Mouse (Mus musculus) heart, adult 2 months (tissue): Measurements from ENCODE around the gene Qsox1. TPM values are rescaled to one million over a fixed set of nuclear protein-coding genes. Genes with fewer than 3 reads are reported as not detected.
A peak's percentile ranks its signal among the peaks of the same experiment; 100 is the strongest.

Source experiments
- DNase-seq, 2 experiments: peaks; one replicate each; pipeline ENCODE4 v3.0.0; 2021
- H3K27ac ChIP-seq: fragments of 200-600 bp; 2 replicates; pipeline ENCODE4 v1.8.1; 2022
- H3K27me3 ChIP-seq: fragments of 200-500 bp; 2 replicates; pipeline ENCODE4 v1.6.1; 2012; ENCODE audit warnings: mild to moderate bottlenecking, low read length, inconsistent platforms, mixed read lengths; ENCODE audit not compliant: control insufficient read depth, insufficient read depth
- H3K36me3 ChIP-seq: fragments of 200-500 bp; 2 replicates; pipeline ENCODE4 v1.6.1; 2012; ENCODE audit warnings: low read length, inconsistent platforms; ENCODE audit not compliant: control insufficient read depth, insufficient read depth
- H3K4me1 ChIP-seq: fragments of 200-500 bp; 2 replicates; pipeline ENCODE4 v1.6.1; 2011; ENCODE audit warnings: low read length; ENCODE audit not compliant: control insufficient read depth, insufficient read depth
- H3K4me3 ChIP-seq: fragments of 200-600 bp; 2 replicates; pipeline ENCODE4 v1.8.1; 2022
- H3K79me2 ChIP-seq: fragments of 200-500 bp; replicated peaks from 2 replicates; pipeline ENCODE4 v1.6.1; 2012; ENCODE audit warnings: mild to moderate bottlenecking, inconsistent platforms, low read length, moderate library complexity, mixed read lengths; ENCODE audit not compliant: control insufficient read depth, insufficient read depth
- H3K9ac ChIP-seq: fragments of 200-500 bp; 2 replicates; pipeline ENCODE4 v1.6.1; 2012; ENCODE audit warnings: low read depth, mild to moderate bottlenecking, control low read depth, inconsistent platforms, low read length, mixed read lengths
- CTCF ChIP-seq: fragments of 200-600 bp; IDR thresholded peaks from 2 replicates; pipeline ENCODE4 v1.8.1; 2022; ENCODE audit warnings: antibody characterized with exemption, mild to moderate bottlenecking, moderate library complexity
- EP300 ChIP-seq: fragments of 200-500 bp; IDR thresholded peaks from 2 replicates; pipeline ENCODE4 v1.6.1; 2011; ENCODE audit warnings: low read depth, low read length, control low read depth; ENCODE audit not compliant: insufficient read depth
- POLR2A ChIP-seq: fragments of 200-500 bp; IDR thresholded peaks from 2 replicates; pipeline ENCODE4 v1.6.1; 2011; ENCODE audit warnings: mild to moderate bottlenecking, low read depth, low read length, control low read depth; ENCODE audit not compliant: insufficient read depth
- WGBS: fragments of 180-500 bp; shearing (Covaris S2); methylation state at CpG from one replicate; pipeline ENCODE4 v1.1.7; 2018; 5-methylcytosine and 5-hydroxymethylcytosine counted together
- intact Hi-C: fragments of 180-260 bp; cut with DNase I; formaldehyde crosslinking; loops from one replicate; pipeline ENCODE4 v1.15.1; 2025
- polyA plus RNA-seq: library from polyadenylated mRNA; depleted of rRNA; stranded (reverse); fragments of >200 nt; gene quantifications from 2 replicates; pipeline ENCODE4 v1.2.3, GENCODE M21; 2012
- total RNA-seq, 2 experiments: library from RNA; stranded (reverse); gene quantifications; 2 replicates each; pipeline ENCODE4 v1.2.3; 2021

Gene Qsox1
- total and polyA plus RNA-seq, 3 experiments, result 33.3 to 48.6 (median 35.9) TPM

DNA sequence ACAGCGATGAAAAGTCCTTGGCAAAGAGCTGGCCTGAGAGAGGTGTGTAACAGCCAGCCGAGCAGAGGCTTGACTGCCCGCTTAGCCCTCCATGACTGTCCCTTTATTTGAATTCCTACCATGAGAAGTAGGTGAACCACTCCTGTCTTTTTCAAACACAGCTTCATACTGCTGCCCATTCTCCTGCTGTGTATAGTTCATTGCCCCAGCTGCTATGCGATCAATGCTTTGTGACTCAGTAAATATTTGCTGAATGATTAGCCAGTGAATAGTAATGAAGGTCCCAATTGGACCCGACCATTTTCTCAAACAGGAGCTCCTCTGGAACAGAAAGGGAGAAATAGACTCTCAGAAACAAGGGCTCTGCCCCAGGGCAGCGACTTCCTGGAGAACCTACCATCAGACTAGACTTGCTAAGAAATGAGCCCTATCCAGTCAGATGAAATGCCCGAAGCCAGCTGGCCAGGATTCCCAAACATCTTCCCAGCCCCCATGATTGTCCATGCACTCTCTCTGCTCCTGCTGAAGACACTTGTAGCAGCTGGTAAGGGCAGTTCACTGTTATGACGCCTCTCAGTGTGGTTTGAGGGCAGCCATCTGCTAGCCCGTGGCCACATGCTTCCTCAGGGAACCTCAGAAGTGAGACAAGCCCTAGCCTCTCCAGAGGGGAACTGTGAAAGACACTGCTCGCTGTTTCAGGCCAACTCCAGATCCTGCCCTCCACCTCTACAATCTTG, 2.8 kb downstream of the Qsox1 start:
- Histone ChIP-seq H3K9ac (no peak overlapping the region), H3K27ac (peak overlapping the region; percentile 53), H3K27me3 (no peaks in the 10 kb centered on the region), H3K4me1 (peaks cover 12% of the 10 kb centered on the region), H3K36me3 (no peaks in the 10 kb centered on the region; the same call in 1 of the 2 replicates), H3K79me2 (no peaks in the 10 kb centered on the region), H3K4me3 (no peak overlapping the region)
- 51% methylated on average over 10 of the region's 10 CpGs for WGBS
- no peak for TF ChIP-seq CTCF
- no peak for TF ChIP-seq EP300
- no peak for TF ChIP-seq POLR2A
- intact Hi-C loops, result loop anchor here (5.0 to 10.0 kb wide), 2 partner anchors 162 to 225 kb away; partner anchors contain the start of genes Cep350, Tor1aip1 and Tor1aip2
- peak; percentile 36 to 51 for DNase-seq

DNA sequence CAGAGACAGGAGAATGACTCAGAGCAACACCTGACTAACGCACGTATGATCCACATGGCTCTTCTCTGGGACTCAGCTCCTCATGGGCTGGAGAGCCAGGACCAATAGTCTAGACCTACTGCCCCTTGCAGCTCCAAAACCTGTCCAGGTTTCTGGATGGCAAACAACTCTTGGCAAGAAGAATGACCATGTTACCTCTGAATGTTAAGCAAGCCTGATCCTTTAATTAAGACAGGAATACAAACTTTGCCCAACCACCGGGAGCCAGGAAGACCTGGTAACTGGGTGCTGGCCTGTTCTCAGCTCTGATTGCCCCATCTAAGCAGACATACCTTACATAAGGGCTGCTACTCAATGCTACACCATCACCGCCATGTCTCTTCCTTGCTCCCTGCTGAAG, 4.4 kb downstream of the Qsox1 start:
- TF ChIP-seq EP300 (no peak), CTCF (no peak), POLR2A (no peak)
- Histone ChIP-seq H3K36me3 (no peaks in the 10 kb centered on the region; the same call in 1 of the 2 replicates), H3K79me2 (no peaks in the 10 kb centered on the region), H3K4me3 (no peak overlapping the region), H3K9ac (no peak overlapping the region), H3K4me1 (peaks cover 12% of the 10 kb centered on the region), H3K27me3 (no peaks in the 10 kb centered on the region), H3K27ac (no peak overlapping the region)
- no peak for DNase-seq
- WGBS, result 95% methylated on average over 4 of the region's 4 CpGs
- intact Hi-C loops, result no loop called here

DNA sequence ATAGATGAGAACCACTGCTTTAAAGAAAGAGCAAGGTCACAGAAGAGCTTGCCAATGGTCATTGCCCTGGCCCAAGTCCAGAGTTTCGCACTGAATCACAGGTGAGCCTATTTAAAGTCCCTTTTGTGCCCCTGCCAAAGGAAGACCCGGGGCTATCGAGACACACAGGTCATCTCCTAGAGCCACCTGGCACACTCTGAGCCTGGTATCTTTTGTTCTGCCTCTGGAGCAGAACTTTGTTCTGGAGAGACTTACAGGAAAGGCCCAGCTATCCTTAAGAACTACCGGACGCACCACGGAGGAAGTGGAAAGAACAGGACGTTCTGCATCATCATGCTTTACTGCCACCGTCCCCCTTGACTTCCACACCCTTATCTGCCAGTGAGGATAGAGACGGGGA, 7.1 kb downstream of the Qsox1 start:
- DNase-seq, result peak in 1 of 2 experiments; percentile 14
- H3K4me1 ChIP-seq, result peaks cover 7% of the 10 kb centered on the region
- no peaks in the 10 kb centered on the region; the same call in 1 of the 2 replicates for H3K36me3 ChIP-seq
- no peaks in the 10 kb centered on the region for H3K27me3 ChIP-seq
- TF ChIP-seq POLR2A, result no peak
- TF ChIP-seq EP300, result peak; percentile 82
- no peak for TF ChIP-seq CTCF
- 0 out of 2 replicates have a peak, but pooled peaks cover 2% of the 10 kb centered on the region for H3K79me2 ChIP-seq
- 54% methylated on average over 9 of the region's 9 CpGs for WGBS
- H3K9ac ChIP-seq, result no peak overlapping the region
- peak overlapping the region; percentile 53 for H3K27ac ChIP-seq
- H3K4me3 ChIP-seq, result no peak overlapping the region
- intact Hi-C loops, result no loop called here

DNA sequence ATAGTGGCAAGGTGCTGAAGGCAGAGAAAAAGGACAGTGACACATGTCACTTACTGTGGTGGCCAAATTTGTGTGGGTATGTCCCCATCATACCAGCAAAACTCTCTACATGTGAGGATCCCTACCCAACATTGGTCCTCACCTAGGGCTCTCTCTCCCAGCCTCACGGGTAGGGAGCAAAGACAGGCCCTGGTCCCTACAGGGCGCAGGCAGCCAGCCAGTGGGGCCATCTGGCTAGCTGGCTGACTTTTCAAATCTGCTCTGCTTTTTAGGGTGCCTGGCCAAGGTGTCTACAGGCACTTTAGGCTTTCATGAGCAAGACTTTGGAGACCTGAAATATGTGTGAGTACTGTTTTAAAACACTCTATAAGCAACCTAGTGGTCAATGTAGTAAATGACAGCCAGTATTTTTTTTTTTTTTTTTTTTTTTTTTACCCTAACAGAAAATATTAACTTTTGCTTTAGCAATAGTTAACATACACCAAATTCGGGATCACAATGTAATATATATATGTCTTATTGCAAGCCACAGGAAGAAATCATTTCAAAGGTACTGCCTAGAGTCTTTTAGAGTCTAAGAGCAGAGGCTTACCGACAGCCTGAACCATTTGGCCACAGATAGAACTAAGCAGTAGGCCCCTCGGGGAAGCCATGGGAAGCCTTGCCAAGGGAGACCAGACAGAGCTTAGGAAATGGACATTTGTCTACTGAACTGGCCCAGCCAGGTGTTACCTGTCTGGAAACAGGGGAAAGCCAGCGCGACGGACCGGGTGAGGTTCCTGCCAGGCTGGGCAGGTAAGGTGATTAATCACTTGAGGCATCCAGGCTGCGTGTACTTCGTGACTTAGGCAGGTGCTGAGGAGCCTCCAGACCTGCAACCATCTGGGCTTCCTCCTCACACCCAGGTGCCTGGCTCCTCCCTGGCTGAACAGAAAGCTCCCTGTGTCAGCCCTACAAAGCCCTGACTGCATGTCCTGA, 11.4 kb downstream of the Qsox1 start:
- H3K79me2 ChIP-seq, result 0 out of 2 replicates have a peak, but pooled peaks cover 2% of the 10 kb centered on the region
- DNase-seq, result no peak
- TF ChIP-seq POLR2A, result no peak
- TF ChIP-seq EP300, result no peak
- peak; percentile 30 for TF ChIP-seq CTCF
- H3K9ac ChIP-seq, result no peak overlapping the region
- no peak overlapping the region for H3K27ac ChIP-seq
- peaks cover 8% of the 10 kb centered on the region for H3K4me1 ChIP-seq
- intact Hi-C loops, result no loop called here
- H3K36me3 ChIP-seq, result no peaks in the 10 kb centered on the region
- no peak overlapping the region for H3K4me3 ChIP-seq
- WGBS, result 94% methylated on average over 11 of the region's 11 CpGs
- no peaks in the 10 kb centered on the region for H3K27me3 ChIP-seq

DNA sequence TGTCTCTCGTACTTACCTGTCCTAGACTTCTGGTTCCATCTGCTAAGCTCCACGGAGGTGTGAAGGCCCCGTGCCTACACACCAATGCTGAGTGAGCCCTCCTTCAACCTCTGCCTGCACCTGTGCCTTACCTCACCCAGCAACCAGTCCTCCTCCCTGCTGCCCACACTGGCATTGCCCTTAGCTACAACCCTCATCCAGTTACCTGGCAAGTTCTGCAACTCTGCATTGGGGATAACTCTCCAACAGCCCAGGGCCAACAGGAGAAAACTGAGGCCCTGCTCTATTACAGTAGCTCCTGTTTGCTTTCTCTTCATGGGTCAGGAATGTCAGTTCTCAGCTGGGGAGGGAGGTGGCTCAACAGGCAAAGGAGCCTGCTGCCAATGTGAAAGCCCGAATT, 14.7 kb downstream of the Qsox1 start:
- DNase-seq, result no peak
- Histone ChIP-seq H3K4me1 (peaks cover 3% of the 10 kb centered on the region), H3K27me3 (no peaks in the 10 kb centered on the region), H3K27ac (no peak overlapping the region), H3K4me3 (no peak overlapping the region), H3K9ac (no peak overlapping the region), H3K79me2 (0 out of 2 replicates have a peak, but pooled peaks cover 2% of the 10 kb centered on the region), H3K36me3 (no peaks in the 10 kb centered on the region)
- TF ChIP-seq POLR2A (no peak), CTCF (no peak), EP300 (no peak)
- WGBS, result 94% methylated on average over 4 of the region's 4 CpGs
- intact Hi-C loops, result loop anchor here (5.0 kb wide), 1 partner anchor 44 kb away; no protein-coding TSS in a partner anchor
